In genomic region chr11:118133752-118134169, GRCm38 (mm10) we compare ENCODE assay signal across 8 mouse cellular contexts. TPM values are rescaled to one million over a fixed set of nuclear protein-coding genes. Genes with fewer than 3 reads are reported as not detected.
A peak's percentile ranks its signal among the peaks of the same experiment; 100 is the strongest.
DNase-seq lines count a peak whose midpoint lies in the region; ATAC-seq and TF ChIP-seq lines count a peak whose summit lies in the region.

No protein-coding gene starts in this region.

- H3K4me3 ChIP-seq in lung, embryonic 16.5 days (ENCODE audit: low read length): no peak overlapping the region
- no peak overlapping the region for H3K4me3 ChIP-seq in forebrain, embryonic 15.5 days
- H3K4me3 ChIP-seq in intestine, postnatal 0 days (ENCODE audit: low read depth, low read length): no peak overlapping the region
- H3K4me3 ChIP-seq in midbrain, embryonic 11.5 days (ENCODE audit: low read depth, low read length): no peak overlapping the region

- H3K27me3 ChIP-seq in lung, embryonic 16.5 days (ENCODE audit: control insufficient read depth, insufficient read depth, low read depth, low read length): no peaks in the 10 kb centered on the region
- H3K27me3 ChIP-seq in forebrain, embryonic 15.5 days: no peaks in the 10 kb centered on the region
- H3K27me3 ChIP-seq in intestine, postnatal 0 days (replicated peaks; ENCODE audit: control insufficient read depth, insufficient read depth, low read length): no peaks in the 10 kb centered on the region
- H3K27me3 ChIP-seq in midbrain, embryonic 11.5 days (ENCODE audit: control insufficient read depth, insufficient read depth, low read length): no peaks in the 10 kb centered on the region

- no peak overlapping the region for H3K27ac ChIP-seq in lung, embryonic 16.5 days (ENCODE audit: low read length)
- peak overlapping the region; percentile 70 for H3K27ac ChIP-seq in forebrain, embryonic 15.5 days (replicated peaks)
- H3K27ac ChIP-seq in intestine, postnatal 0 days (ENCODE audit: low read depth, low read length): no peak overlapping the region
- H3K27ac ChIP-seq in midbrain, embryonic 11.5 days (ENCODE audit: low read depth, low read length): no peak overlapping the region

- H3K36me3 ChIP-seq in lung, embryonic 16.5 days (ENCODE audit: control insufficient read depth, insufficient read depth, low read length): no peaks in the 10 kb centered on the region
- H3K36me3 ChIP-seq in forebrain, embryonic 15.5 days: no peaks in the 10 kb centered on the region
- no peaks in the 10 kb centered on the region for H3K36me3 ChIP-seq in intestine, postnatal 0 days (ENCODE audit: control insufficient read depth, insufficient read depth)
- no peaks in the 10 kb centered on the region for H3K36me3 ChIP-seq in midbrain, embryonic 11.5 days (ENCODE audit: control insufficient read depth, insufficient read depth, low read length)

- no peak overlapping the region for H3K4me2 ChIP-seq in lung, embryonic 16.5 days (ENCODE audit: low read depth, low read length)
- H3K4me2 ChIP-seq in forebrain, embryonic 15.5 days (replicated peaks): no peak overlapping the region
- no peak overlapping the region for H3K4me2 ChIP-seq in intestine, postnatal 0 days (replicated peaks; ENCODE audit: low read depth)
- no peak overlapping the region for H3K4me2 ChIP-seq in midbrain, embryonic 11.5 days

- peaks cover 3% of the 10 kb centered on the region for H3K9me3 ChIP-seq in lung, embryonic 16.5 days (ENCODE audit: control insufficient read depth, low read length)
- H3K9me3 ChIP-seq in forebrain, embryonic 15.5 days: no peaks in the 10 kb centered on the region
- H3K9me3 ChIP-seq in intestine, postnatal 0 days (ENCODE audit: control insufficient read depth): no peaks in the 10 kb centered on the region
- no peaks in the 10 kb centered on the region for H3K9me3 ChIP-seq in midbrain, embryonic 11.5 days (ENCODE audit: control insufficient read depth, low read length)

- peak; percentile 63; the same call in 1 of the 2 replicates for ATAC-seq in lung, embryonic 16.5 days (ENCODE audit: low read depth)
- peak; percentile 79 for ATAC-seq in forebrain, embryonic 15.5 days (replicated peaks)
- peak; percentile 44 for ATAC-seq in intestine, postnatal 0 days
- peak; percentile 38; the same call in 1 of the 2 replicates for ATAC-seq in midbrain, embryonic 11.5 days (ENCODE audit: low FRiP score)
- no peak for ATAC-seq in megakaryocyte, adult 5-6 weeks (ENCODE audit: poor library complexity, severe bottlenecking)

- no peak for TF ChIP-seq CTCF in intestine, postnatal 0 days (IDR thresholded peaks at IDR 0.05; ENCODE audit: low read depth)

- DNase-seq in lung, postnatal 36 days: no peak
- DNase-seq in cerebellum, adult 9-10 months: peak; percentile 51
- peak; percentile 85 for DNase-seq in midbrain, embryonic 11.5 days (ENCODE audit: low spot score, missing footprints)
- no peak for DNase-seq in urinary bladder, postnatal 4 days (ENCODE audit: low spot score in 2 of 2)

- H3K4me1 ChIP-seq in lung, embryonic 16.5 days (replicated peaks; ENCODE audit: control insufficient read depth, insufficient read depth, low read length): peaks cover 6% of the 10 kb centered on the region; the same call in 1 of the 2 replicates
- H3K4me1 ChIP-seq in forebrain, embryonic 15.5 days: peaks cover 9% of the 10 kb centered on the region
- no peaks in the 10 kb centered on the region for H3K4me1 ChIP-seq in intestine, postnatal 0 days (replicated peaks; ENCODE audit: control insufficient read depth, insufficient read depth, low read length)
- 0 out of 2 replicates have a peak, but pooled peaks cover 3% of the 10 kb centered on the region for H3K4me1 ChIP-seq in midbrain, embryonic 11.5 days (ENCODE audit: control insufficient read depth, insufficient read depth, low read length)

- no peak overlapping the region for H3K9ac ChIP-seq in lung, embryonic 16.5 days (ENCODE audit: low read length)
- no peak overlapping the region for H3K9ac ChIP-seq in forebrain, embryonic 15.5 days (replicated peaks)
- no peak overlapping the region for H3K9ac ChIP-seq in intestine, postnatal 0 days (ENCODE audit: low read depth, low read length)
- H3K9ac ChIP-seq in midbrain, embryonic 11.5 days (ENCODE audit: low read length): no peak overlapping the region; the same call in 1 of the 2 replicates

- WGBS in lung, embryonic 16.5 days: 29% methylated on average over 4 of the region's 4 CpGs
- WGBS in forebrain, embryonic 15.5 days: 30% methylated on average over 4 of the region's 4 CpGs
- WGBS in intestine, postnatal 0 days: 32% methylated on average over 4 of the region's 4 CpGs
- 42% methylated on average over 4 of the region's 4 CpGs for WGBS in midbrain, embryonic 11.5 days

RNA-seq across cellular contexts. Expression of gene Dnah17, which starts 3.3 kb away (rescaled TPM):
- polyA plus RNA-seq in lung, embryonic 16.5 days (2015; fragmentation: Nextera tagmentation; extraction: Ambion mirVana): 0.19 and 0.23 TPM in 2 replicates
- polyA plus RNA-seq in forebrain, embryonic 15.5 days (2015; fragmentation: Nextera tagmentation; extraction: Ambion mirVana): 0.27 TPM in 2 replicates
- polyA plus RNA-seq in intestine, postnatal 0 days (2015; fragmentation: Nextera tagmentation; extraction: Ambion mirVana): 0.03 and 0.05 TPM in 2 replicates
- 0.08 and 0.11 TPM in 2 replicates for polyA plus RNA-seq in midbrain, embryonic 11.5 days (2014; fragmentation: Nextera tagmentation; extraction: Ambion mirVana)
- under 0.01 TPM in 1 of 2 replicates, not detected in the other for total RNA-seq in megakaryocyte, adult 5-6 weeks (2015)
- total RNA-seq in megakaryocyte, adult 5-6 weeks (2017): under 0.01 TPM in 2 replicates

Comparison
In these comparisons a context has a peak if more than half of its experiments do, and no peak if none do; other contexts are left out.
1. DNase-seq: peak in cerebellum, adult 9-10 months (single experiment) and midbrain, embryonic 11.5 days (single experiment); none in lung, postnatal 36 days (single experiment) and urinary bladder, postnatal 4 days (0 of 2).